Mouse (Mus musculus) heart, adult 2 months (tissue): ENCODE data around the gene Pias4.
"Not testable (repeated sequence)": the region's sequence is repeated elsewhere in the genome, so short reads cannot be mapped to it uniquely, and the experiment has no call there.

ENCODE experiments used
- CTCF ChIP-seq: fragments of 200-600 bp; IDR thresholded peaks from 2 replicates; pipeline ENCODE4 v1.8.1; 2022; ENCODE audit warnings: antibody characterized with exemption, mild to moderate bottlenecking, moderate library complexity
- EP300 ChIP-seq: fragments of 200-500 bp; IDR thresholded peaks from 2 replicates; pipeline ENCODE4 v1.6.1; 2011; ENCODE audit warnings: low read depth, low read length, control low read depth; ENCODE audit not compliant: insufficient read depth
- POLR2A ChIP-seq: fragments of 200-500 bp; IDR thresholded peaks from 2 replicates; pipeline ENCODE4 v1.6.1; 2011; ENCODE audit warnings: mild to moderate bottlenecking, low read depth, low read length, control low read depth; ENCODE audit not compliant: insufficient read depth

DNA sequence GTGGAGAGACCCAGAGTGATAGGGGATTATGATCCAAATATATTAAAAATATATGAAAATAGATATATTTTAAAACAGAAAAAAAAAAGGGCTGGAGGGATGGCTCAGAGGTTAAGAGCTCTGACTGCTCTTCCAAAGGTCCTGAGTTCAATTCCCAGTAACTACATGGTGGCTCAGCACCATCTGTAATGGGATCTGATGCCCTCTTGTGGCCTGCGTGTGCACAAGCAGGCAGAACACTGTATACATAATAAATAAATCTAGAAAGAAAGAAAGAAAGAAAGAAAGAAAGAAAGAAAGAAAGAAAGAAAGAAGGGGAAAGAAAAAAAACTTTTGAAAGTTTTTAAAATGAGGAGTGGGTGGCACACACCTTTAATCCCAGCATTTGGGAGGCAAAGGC is 49.5 kb upstream of the Pias4 start:
- peak; percentile 79 for TF ChIP-seq CTCF
- TF ChIP-seq EP300, POLR2A: not testable (repeated sequence)
